Mouse (Mus musculus) megakaryocyte, embryonic 14.5 days (primary cell): ENCODE measurements around the gene Uqcr11.

Experiments used
- FLI1 ChIP-seq: IDR thresholded peaks from 2 replicates; pipeline ENCODE4 v1.6.1; 2012; ENCODE audit warnings: low read length, inconsistent platforms, mixed read lengths
- GATA1 ChIP-seq: IDR thresholded peaks from 3 replicates; pipeline ENCODE4 v1.6.1; 2012; ENCODE audit warnings: mixed read lengths, low read length, inconsistent platforms, borderline replicate concordance

DNA sequence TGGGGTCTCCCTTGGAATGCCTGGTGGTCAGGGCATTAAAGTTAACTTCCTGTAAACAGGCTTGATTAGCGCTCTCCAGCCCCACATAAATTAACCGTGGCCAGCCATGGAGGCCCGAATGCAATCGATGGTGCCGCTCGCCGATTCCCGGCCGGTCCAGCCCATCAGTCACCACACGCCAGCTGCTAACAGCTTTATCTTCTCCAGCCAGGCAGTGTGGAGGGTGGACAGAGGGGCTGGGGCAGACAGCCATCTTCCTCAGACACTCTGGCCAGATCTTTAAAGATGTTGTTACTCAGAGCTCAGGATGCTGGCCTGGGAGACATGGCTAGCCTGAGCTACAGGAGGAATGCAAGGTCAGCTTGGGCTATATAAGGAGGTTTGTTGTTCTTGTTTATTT is 47.0 kb upstream of the Uqcr11 start:
- no peak for TF ChIP-seq GATA1
- no peak for TF ChIP-seq FLI1
